Mouse (Mus musculus) gastrocnemius, postnatal 36 days (tissue): ENCODE data around the gene Zc3h7b. TPM values are rescaled to one million over a fixed set of nuclear protein-coding genes. Genes with fewer than 3 reads are reported as not detected.

Experiments
- DNase-seq, 2 experiments: peaks; one replicate each; pipeline ENCODE4 v3.0.0; 2022
- intact Hi-C: fragments of 180-260 bp; cut with DNase I; formaldehyde crosslinking; loops from one replicate; pipeline ENCODE4 v1.15.1; 2025
- total RNA-seq, 2 experiments: library from RNA; stranded (reverse); gene quantifications; 2 replicates each; pipeline ENCODE4 v1.2.3; 2021

The Zc3h7b gene
- total RNA-seq, 2 experiments from 2014 or later, result 27.3 to 28.3 TPM

DNA sequence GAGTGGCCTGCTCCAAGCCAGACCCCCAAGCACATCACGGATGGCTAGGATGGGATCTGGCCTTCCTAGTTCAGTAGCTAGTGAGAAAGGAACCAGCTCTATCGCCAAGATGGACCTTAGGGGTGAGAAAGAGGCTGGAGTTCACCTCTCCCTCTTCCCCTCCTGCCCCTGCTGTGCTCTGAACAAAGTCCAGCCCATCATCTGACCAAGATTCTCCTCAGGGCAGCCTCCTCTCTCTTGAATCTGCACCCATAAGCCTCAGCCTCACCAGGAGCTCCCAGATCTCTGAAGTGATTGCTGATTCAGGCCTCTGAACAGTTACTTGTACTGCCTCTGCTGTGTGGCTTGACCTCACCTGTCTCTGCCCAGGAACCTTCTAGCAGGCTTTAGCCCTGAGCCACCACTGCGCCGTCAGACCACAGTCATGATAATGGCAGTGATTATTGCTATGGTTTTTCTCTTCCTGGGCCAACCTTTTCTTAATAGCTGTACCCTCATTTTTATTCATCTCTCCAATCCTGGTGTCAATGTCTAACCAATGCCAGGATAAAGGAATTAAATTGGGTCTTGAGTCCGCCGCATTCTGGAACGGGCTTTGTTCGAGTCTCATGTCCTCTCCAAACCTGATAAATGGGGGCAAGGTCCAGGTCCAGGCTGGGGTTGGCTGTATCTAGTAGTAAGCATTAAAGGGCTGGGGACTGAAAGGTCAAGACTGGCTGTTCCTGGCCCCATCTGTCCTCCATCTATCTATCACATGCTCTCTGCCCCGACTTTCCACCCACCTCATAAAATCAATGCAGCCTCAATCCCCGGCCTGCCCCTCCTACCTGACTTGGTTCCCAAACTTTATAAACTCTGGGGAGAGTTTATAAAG is 90.4 kb downstream of the Zc3h7b start:
- intact Hi-C loops, result no loop called here
- DNase-seq, result peak in 1 of 2 experiments; percentile 40

GRCm38 (mm10) chr15:81836124-81836821 is 91.4 kb downstream of the Zc3h7b start:
- peak; percentile 84 to 92 for DNase-seq
- intact Hi-C loops, result no loop called here

GRCm38 (mm10) chr15:81836966-81837920 is 92.4 kb downstream of the Zc3h7b start:
- DNase-seq, result no peak
- intact Hi-C loops, result no loop called here

GRCm38 (mm10) chr15:81838554-81839235 is 93.8 kb downstream of the Zc3h7b start:
- no peak for DNase-seq
- intact Hi-C loops, result no loop called here

- DNase-seq, result peak; percentile 94
- intact Hi-C loops, result no loop called here
Measured at GRCm38 (mm10) chr15:81839634-81840033, 94.8 kb downstream of the Zc3h7b start.

DNA sequence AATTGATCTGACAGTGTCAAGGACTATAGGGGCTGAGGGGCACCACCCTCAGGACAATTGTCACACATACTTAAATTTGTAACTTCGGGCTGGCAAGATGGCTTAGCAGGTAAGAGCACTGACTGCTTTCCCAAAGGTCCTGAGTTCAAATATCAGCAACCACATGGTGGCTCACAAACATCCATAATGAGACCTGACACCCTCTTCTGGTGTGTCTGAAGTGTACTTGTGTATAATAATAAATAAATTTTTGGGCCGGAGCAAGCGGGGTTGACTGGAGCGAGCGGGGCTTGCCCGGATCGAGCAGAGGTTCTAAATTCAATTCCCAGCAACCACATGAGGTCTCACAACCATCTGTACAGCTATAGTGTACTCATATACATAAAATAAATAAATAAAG is 95.4 kb downstream of the Zc3h7b start:
- intact Hi-C loops, result no loop called here
- DNase-seq, result no peak

GRCm38 (mm10) chr15:81842275-81842674 is 97.4 kb downstream of the Zc3h7b start:
- DNase-seq, result no peak

DNA sequence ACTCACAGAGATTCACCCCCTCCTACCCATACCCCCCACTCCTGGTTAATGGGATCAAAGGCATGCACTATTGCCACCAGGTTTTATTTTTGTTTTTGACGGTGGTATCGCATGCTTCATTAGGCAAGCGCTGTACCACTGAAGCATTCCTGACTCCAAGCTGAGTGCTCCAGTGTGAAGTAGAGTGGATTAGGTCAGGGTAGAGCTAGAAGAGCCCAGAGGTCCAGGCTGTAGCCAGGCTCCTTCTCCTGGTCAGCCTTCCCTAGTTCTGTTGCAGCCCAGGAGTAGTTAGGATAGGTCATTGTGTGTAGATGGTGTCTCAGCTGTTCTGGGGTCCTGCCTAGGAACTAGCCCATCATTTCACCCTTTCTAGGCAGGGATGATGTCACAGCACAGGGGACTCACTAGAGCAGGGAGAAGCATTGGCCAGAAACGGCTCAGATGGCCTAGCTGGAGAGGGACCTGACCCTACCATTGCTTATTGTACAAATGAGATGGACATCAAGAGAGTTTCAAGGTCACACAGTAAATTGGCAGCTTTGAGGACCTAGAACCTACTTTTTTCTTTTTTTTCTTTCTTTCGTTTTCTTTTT is 100.3 kb downstream of the Zc3h7b start:
- DNase-seq, result no peak
- intact Hi-C loops, result no loop called here

More at GRCm38 (mm10) chr15:81842275-81842674, 97.4 kb downstream of the Zc3h7b start:
- intact Hi-C loops, result no loop called here

- intact Hi-C loops, result no loop called here
- DNase-seq, result peak in 1 of 2 experiments; percentile 75
Measured at GRCm38 (mm10) chr15:81845724-81846123, 100.9 kb downstream of the Zc3h7b start.

Other genes starting within 250 kb of the Zc3h7b start
- gene Ep300, start 159.7 kb upstream of the Zc3h7b start, total RNA-seq, result 10 to 100 TPM; 30.5 to 33.8 TPM
- gene L3mbtl2, start 81.2 kb upstream of the Zc3h7b start, total RNA-seq, result 1 to 10 TPM; 7.3 TPM
- 1 to 10 TPM in 1 of 2 experiments, under 1 TPM in 1; 0.67 to 1.4 TPM for gene Chadl, start 47.8 kb upstream of the Zc3h7b start, total RNA-seq
- 10 to 100 TPM; 18.9 to 19.5 TPM for gene Rangap1, start 473 bp downstream of the Zc3h7b start, total RNA-seq
- gene Tef, start 57.4 kb downstream of the Zc3h7b start, total RNA-seq, result 100 to 1,000 TPM; 167 to 181 TPM
- gene Tob2, start 113.7 kb downstream of the Zc3h7b start, total RNA-seq, result 100 to 1,000 TPM in 1 of 2 experiments, 10 to 100 TPM in 1; 90.3 to 144 TPM
- gene Phf5a, start 126.9 kb downstream of the Zc3h7b start, total RNA-seq, result 10 to 100 TPM; 38.1 to 39.4 TPM
- gene Aco2, start 127.3 kb downstream of the Zc3h7b start, total RNA-seq, result 1,000 to 10,000 TPM; 1,185 to 1,290 TPM
- 1 to 10 TPM; 7.7 TPM for gene Polr3h, start 181.2 kb downstream of the Zc3h7b start, total RNA-seq
- gene Csdc2, start 191.7 kb downstream of the Zc3h7b start, total RNA-seq, result 1 to 10 TPM; 1.8 to 2.3 TPM
- gene Pmm1, start 215.9 kb downstream of the Zc3h7b start, total RNA-seq, result 10 to 100 TPM; 14.7 to 15.5 TPM
- not detected for gene 1700029P11Rik, start 235.5 kb downstream of the Zc3h7b start, total RNA-seq
- 10 to 100 TPM; 17.8 to 22.9 TPM for gene Xrcc6, start 242.8 kb downstream of the Zc3h7b start, total RNA-seq